Mouse (Mus musculus): ENCODE measurements around the gene Ttc37. TPM values are rescaled to one million over a fixed set of nuclear protein-coding genes. Genes with fewer than 3 reads are reported as not detected.

The Ttc37 gene
- polyA plus RNA-seq, 1 experiment = 3.9 TPM

DNA sequence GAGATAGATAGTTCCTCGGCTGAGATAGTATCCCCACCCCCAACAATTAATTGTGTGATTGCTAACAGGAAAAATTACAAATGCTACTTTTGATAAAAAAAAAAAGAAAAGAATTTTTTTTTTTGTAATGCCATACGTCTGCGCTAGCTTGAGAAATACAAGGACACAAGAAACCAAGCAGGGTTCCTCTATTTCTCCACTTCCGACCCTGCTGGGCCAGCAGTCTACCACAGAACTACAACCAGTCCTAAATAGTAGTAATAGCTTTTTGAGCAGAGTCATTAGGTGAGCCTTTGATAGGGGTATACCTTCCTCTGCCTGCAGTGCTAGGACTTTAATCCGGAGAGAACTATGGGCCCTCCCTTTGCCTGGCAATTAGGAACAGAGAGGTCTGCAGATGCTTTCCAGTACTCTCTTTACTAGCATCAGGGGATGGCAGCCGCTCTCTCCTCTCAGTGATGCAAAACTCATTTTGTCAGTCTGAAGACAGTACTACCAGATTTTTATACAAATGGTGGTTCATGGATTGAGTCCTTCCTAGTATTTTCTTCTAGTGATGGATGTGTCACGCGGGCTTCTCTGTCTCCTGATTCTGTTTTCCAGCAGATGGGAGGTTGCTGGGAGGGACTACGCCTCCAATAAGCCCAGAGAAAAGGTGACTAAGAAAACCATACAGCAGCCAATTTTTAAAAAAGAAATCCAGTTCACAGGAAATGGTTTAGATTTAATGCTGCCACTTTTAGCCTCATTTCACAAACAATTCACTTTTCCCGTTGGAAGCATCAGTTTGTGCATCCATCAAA lies 41.1 kb upstream of the Ttc37 start:
- Histone ChIP-seq H3K4me3 (no peak overlapping the region), H3ac (ENCODE audit: control insufficient read depth, insufficient read length) (no peak overlapping the region), H3K79me2 (ENCODE audit: control insufficient read depth, insufficient read depth) (no peaks in the 10 kb centered on the region), H3K4me2 (ENCODE audit: low read depth) (no peak overlapping the region), H3K27me3 (ENCODE audit: control insufficient read depth, insufficient read depth, insufficient read length) (peaks cover 14% of the 10 kb centered on the region), H3K36me3 (ENCODE audit: control insufficient read depth, insufficient read depth) (no peaks in the 10 kb centered on the region)
- TF ChIP-seq TCF3 (IDR thresholded peaks at IDR 0.05; ENCODE audit: insufficient read length, low read depth) (no peak), TCF12 (IDR thresholded peaks at IDR 0.05; ENCODE audit: insufficient read depth, poor library complexity, severe bottlenecking) (no peak), MAX (IDR thresholded peaks at IDR 0.05; ENCODE audit: low read depth) (no peak), CEBPB (IDR thresholded peaks at IDR 0.05; ENCODE audit: insufficient read depth, poor library complexity, severe bottlenecking) (no peak), USF1 (IDR thresholded peaks at IDR 0.05; ENCODE audit: low read depth) (no peak), REST (IDR thresholded peaks at IDR 0.05; ENCODE audit: insufficient read depth, insufficient read length) (no peak), POLR2A (IDR thresholded peaks at IDR 0.05; ENCODE audit: insufficient read length, low read depth) (no peak), E2F4 (IDR thresholded peaks at IDR 0.05; ENCODE audit: insufficient read depth) (no peak), MYOG (IDR thresholded peaks at IDR 0.05; ENCODE audit: control insufficient read depth in 1 of 3, insufficient read depth in 1 of 3, insufficient read length in 2 of 3, low read depth in 2 of 3) (no peak), MYOD1 (IDR thresholded peaks at IDR 0.05; ENCODE audit: control insufficient read depth in 1 of 3, insufficient read length in 2 of 3, low read depth in 2 of 3) (no peak), SRF (IDR thresholded peaks at IDR 0.05; ENCODE audit: control insufficient read depth, insufficient read length, low read depth) (no peak), POLR2AphosphoS2 (IDR thresholded peaks at IDR 0.05; ENCODE audit: insufficient read length, low read depth) (no peak)

DNA sequence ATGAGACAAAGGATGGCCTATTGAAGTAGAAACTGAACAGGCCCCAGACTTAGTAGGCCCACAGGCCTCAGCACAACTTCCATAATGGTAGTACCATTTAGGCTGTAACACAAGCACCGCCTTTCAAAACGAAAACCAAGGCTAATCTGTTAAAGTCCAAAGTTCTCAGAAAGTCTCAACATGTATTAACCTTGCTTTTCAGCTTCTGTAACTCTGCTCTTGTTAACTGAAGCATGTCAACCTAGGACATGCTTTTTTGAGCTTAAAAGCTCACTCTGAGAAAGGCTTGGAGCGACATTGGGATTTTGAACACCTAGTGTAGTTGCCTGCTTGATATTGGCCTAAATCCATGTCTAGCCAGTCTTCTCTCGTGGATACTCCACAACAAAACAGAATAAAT lies 38.9 kb upstream of the Ttc37 start:
- H3K36me3 ChIP-seq (ENCODE audit: control insufficient read depth, insufficient read depth) = no peaks in the 10 kb centered on the region
- no peak overlapping the region for H3K4me3 ChIP-seq
- peaks cover 14% of the 10 kb centered on the region for H3K27me3 ChIP-seq (ENCODE audit: control insufficient read depth, insufficient read depth, insufficient read length)
- TF ChIP-seq MYOD1 (IDR thresholded peaks at IDR 0.05; ENCODE audit: control insufficient read depth in 1 of 3, insufficient read length in 2 of 3, low read depth in 2 of 3) (no peak), REST (IDR thresholded peaks at IDR 0.05; ENCODE audit: insufficient read depth, insufficient read length) (no peak), TCF3 (IDR thresholded peaks at IDR 0.05; ENCODE audit: insufficient read length, low read depth) (no peak), POLR2AphosphoS2 (IDR thresholded peaks at IDR 0.05; ENCODE audit: insufficient read length, low read depth) (no peak), CEBPB (IDR thresholded peaks at IDR 0.05; ENCODE audit: insufficient read depth, poor library complexity, severe bottlenecking) (no peak), E2F4 (IDR thresholded peaks at IDR 0.05; ENCODE audit: insufficient read depth) (no peak), MYOG (IDR thresholded peaks at IDR 0.05; ENCODE audit: control insufficient read depth in 1 of 3, insufficient read depth in 1 of 3, insufficient read length in 2 of 3, low read depth in 2 of 3) (no peak), USF1 (IDR thresholded peaks at IDR 0.05; ENCODE audit: low read depth) (no peak)
- H3K4me2 ChIP-seq (ENCODE audit: low read depth) = no peak overlapping the region
- H3ac ChIP-seq (ENCODE audit: control insufficient read depth, insufficient read length) = no peak overlapping the region
- H3K79me2 ChIP-seq (ENCODE audit: control insufficient read depth, insufficient read depth) = no peaks in the 10 kb centered on the region

DNA sequence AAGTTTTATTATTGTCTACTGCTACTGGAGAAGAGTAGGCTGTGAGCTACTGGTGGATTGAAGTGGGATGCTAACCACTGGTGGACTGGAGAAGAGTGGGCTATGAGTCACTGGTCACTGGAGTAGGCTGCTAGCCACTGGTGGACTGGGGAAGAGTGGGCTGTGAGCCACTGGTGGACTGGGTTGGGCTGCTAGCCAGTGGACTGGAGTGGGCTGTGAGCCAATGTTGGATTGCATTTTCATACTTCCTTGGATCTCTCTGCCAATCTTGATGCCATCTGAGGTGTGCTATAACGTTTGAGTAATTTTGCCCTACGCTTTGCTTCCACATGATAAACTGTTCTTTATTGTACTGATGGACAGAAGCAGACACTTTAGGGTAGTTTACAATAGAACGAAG lies 36.4 kb upstream of the Ttc37 start:
- Histone ChIP-seq H3K4me2 (ENCODE audit: low read depth) (no peak overlapping the region), H3ac (ENCODE audit: control insufficient read depth, insufficient read length) (no peak overlapping the region), H3K4me3 (no peak overlapping the region), H3K36me3 (ENCODE audit: control insufficient read depth, insufficient read depth) (no peaks in the 10 kb centered on the region), H3K79me2 (ENCODE audit: control insufficient read depth, insufficient read depth) (no peaks in the 10 kb centered on the region), H3K27me3 (ENCODE audit: control insufficient read depth, insufficient read depth, insufficient read length) (no peaks in the 10 kb centered on the region)
- TF ChIP-seq REST (IDR thresholded peaks at IDR 0.05; ENCODE audit: insufficient read depth, insufficient read length) (no peak), POLR2AphosphoS2 (IDR thresholded peaks at IDR 0.05; ENCODE audit: insufficient read length, low read depth) (no peak), MYOD1 (IDR thresholded peaks at IDR 0.05; ENCODE audit: control insufficient read depth in 1 of 3, insufficient read length in 2 of 3, low read depth in 2 of 3) (no peak), POLR2A (IDR thresholded peaks at IDR 0.05; ENCODE audit: insufficient read length, low read depth) (no peak), TCF12 (IDR thresholded peaks at IDR 0.05; ENCODE audit: insufficient read depth, poor library complexity, severe bottlenecking) (no peak), MAX (IDR thresholded peaks at IDR 0.05; ENCODE audit: low read depth) (no peak), MYOG (IDR thresholded peaks at IDR 0.05; ENCODE audit: control insufficient read depth in 1 of 3, insufficient read depth in 1 of 3, insufficient read length in 2 of 3, low read depth in 2 of 3) (no peak), TCF3 (IDR thresholded peaks at IDR 0.05; ENCODE audit: insufficient read length, low read depth) (no peak)

DNA sequence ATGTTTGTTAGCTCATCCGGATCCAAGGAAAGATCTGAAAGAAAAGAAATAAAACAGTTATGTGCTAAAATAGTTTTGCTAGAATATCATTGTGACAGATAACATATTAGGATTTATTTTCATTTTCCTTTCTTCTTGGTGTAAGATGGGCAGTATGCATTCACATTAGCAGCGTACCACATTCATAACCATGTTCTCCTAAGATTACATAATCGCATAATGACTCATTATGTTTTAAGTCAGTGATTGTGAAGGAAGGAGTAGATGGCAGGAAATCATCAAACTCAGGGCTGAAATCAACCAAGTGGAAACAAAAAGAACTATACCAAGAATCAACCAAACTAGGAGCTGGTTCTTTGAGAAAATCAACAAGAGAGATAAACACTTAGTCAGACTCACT lies 36.0 kb upstream of the Ttc37 start:
- Histone ChIP-seq H3K79me2 (ENCODE audit: control insufficient read depth, insufficient read depth) (no peaks in the 10 kb centered on the region), H3K4me3 (no peak overlapping the region), H3K27me3 (ENCODE audit: control insufficient read depth, insufficient read depth, insufficient read length) (no peaks in the 10 kb centered on the region), H3K36me3 (ENCODE audit: control insufficient read depth, insufficient read depth) (no peaks in the 10 kb centered on the region), H3ac (ENCODE audit: control insufficient read depth, insufficient read length) (no peak overlapping the region), H3K4me2 (ENCODE audit: low read depth) (no peak overlapping the region)
- TF ChIP-seq MAX (IDR thresholded peaks at IDR 0.05; ENCODE audit: low read depth) (no peak), MYOD1 (IDR thresholded peaks at IDR 0.05; ENCODE audit: control insufficient read depth in 1 of 3, insufficient read length in 2 of 3, low read depth in 2 of 3) (no peak), TCF3 (IDR thresholded peaks at IDR 0.05; ENCODE audit: insufficient read length, low read depth) (no peak), SRF (IDR thresholded peaks at IDR 0.05; ENCODE audit: control insufficient read depth, insufficient read length, low read depth) (no peak), MYOG (IDR thresholded peaks at IDR 0.05; ENCODE audit: control insufficient read depth in 1 of 3, insufficient read depth in 1 of 3, insufficient read length in 2 of 3, low read depth in 2 of 3) (no peak), POLR2AphosphoS2 (IDR thresholded peaks at IDR 0.05; ENCODE audit: insufficient read length, low read depth) (no peak), E2F4 (IDR thresholded peaks at IDR 0.05; ENCODE audit: insufficient read depth) (no peak), USF1 (IDR thresholded peaks at IDR 0.05; ENCODE audit: low read depth) (no peak), CEBPB (IDR thresholded peaks at IDR 0.05; ENCODE audit: insufficient read depth, poor library complexity, severe bottlenecking) (no peak), TCF12 (IDR thresholded peaks at IDR 0.05; ENCODE audit: insufficient read depth, poor library complexity, severe bottlenecking) (no peak), REST (IDR thresholded peaks at IDR 0.05; ENCODE audit: insufficient read depth, insufficient read length) (no peak), POLR2A (IDR thresholded peaks at IDR 0.05; ENCODE audit: insufficient read length, low read depth) (no peak)
